Mouse (Mus musculus) ovary, postnatal 10 days (tissue): ENCODE results near the gene Mrps2.
"Not testable (repeated sequence)": the region's sequence is repeated elsewhere in the genome, so short reads cannot be mapped to it uniquely, and the experiment has no call there.

Source experiments
- DNase-seq: peaks from one replicate; pipeline ENCODE4 v3.0.0; 2022; ENCODE audit warnings: low spot score

Mrps2 gene

DNA sequence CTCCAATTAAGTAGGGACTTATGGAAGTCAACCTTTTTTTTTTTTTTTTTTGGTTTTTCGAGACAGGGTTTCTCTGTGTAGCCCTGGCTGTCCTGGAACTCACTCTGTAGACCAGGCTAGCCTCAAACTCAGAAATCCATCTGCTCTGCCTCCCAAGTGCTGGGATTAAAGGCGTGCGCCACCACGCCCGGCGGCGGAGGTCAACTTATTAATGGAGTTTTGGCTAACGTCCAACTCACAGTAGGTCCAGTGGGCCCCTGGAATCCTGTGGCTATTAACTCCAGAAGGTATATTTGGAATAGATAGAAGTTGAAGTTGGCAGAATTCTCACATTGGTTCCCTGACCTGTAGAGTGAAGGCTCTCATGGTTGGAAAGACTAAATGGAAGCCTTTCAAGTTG lies 4.1 kb downstream of the Mrps2 start:
- not testable (repeated sequence) for DNase-seq

DNA sequence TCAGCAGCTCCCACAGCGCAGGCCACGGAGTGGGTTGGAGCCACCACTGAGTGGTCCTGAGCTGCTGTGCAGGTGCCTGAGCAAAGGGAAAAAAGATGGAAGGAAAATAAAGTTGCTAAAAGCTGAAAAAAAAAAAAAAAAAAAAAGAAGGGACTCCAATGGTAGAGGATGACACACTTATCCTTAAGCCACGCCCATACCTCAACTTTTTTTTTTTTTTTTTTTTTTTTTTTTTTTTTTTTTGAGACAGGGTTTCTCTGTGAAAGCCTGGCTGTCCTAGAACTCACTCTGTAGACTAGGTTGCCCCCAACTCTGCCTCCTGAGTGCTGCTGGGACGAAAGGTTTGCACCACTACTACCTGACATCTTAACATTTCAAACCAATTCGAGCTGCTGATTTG lies 10.1 kb downstream of the Mrps2 start:
- DNase-seq: not testable (repeated sequence)

DNA sequence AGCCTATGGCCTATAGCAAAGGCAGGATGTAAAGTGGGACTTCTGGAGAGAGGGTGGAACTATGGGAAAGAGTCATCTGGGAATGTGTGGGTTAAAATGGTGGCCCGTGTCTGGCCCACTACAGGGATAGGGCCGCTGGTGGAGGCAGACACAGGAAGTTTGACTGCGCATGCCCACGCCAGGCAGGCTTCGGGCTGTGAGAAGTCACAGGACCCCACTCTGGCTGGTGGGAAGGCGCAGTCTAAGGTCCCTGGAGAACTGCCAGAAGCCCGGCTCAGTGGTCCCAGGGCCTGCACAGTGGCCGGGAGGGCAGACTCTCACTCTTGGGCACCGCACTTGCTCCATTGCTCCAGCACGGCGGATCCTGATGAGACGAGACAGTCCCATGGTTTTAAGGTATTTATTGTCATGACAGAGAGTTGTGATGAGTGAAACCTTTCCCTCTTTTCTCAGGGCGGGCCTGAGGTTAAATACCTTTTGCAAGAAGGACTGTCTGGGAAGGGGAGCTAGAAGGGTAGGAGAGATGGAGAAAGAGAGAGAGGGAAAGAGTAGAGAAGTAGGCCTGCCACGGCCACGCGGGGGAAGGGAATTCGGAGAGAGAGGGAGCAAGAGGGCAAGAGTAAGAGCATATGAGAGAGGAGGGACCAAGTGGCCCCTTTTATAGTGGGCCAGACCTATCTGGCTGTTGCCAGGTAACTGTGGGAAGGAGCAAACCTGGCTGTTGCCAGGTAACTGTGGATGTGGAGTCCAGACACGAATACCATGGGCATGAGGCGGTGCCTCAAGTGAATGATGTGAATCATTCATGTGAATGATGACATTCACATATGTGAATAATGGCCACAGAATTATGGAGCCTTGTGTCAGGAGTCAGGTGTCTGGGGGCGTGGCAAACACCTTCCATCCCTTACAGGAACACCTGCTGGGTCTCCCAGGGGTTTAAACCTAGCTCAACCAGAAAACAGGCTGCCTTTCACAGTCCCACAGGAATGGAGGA lies 11.6 kb downstream of the Mrps2 start:
- DNase-seq: no peak

DNA sequence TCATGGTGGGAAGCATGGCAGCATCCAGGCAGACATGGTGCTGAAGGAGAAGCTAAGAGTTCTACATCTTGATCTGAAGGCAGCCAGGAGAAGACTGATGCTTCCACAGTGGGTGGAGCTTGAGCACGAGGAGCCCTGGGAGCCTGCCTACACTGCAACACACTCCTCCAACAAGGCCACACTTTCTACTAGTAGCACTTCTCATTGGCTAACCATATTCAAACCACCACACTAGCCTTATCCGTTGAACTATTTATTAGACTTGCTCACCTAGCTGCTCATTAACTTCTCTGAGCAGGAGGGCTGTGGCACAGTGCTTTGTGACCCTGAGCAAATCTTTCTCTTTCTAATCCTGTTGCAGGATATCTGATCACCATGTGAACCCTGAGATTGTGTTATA lies 16.0 kb downstream of the Mrps2 start:
- no peak for DNase-seq

DNA sequence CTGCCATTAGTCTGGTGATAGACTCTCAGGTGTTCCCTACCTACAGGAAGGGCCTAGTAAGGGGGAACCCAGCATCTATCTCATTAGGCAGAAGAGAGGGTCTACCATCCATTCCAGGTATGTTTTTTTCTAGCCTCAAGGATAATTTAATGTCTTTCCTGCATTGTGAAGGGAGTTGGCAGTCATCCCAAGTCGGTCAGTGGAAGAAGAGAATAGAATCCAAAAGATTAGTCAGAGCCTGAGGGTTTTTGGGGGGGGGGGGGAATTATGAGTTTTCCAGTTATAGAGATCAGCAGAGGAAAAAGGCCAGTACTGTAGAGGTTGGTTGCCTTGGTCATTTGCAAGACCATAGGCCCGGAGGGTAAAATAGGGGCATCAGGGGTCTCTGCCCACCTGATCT lies 26.7 kb downstream of the Mrps2 start:
- DNase-seq: no peak

DNA sequence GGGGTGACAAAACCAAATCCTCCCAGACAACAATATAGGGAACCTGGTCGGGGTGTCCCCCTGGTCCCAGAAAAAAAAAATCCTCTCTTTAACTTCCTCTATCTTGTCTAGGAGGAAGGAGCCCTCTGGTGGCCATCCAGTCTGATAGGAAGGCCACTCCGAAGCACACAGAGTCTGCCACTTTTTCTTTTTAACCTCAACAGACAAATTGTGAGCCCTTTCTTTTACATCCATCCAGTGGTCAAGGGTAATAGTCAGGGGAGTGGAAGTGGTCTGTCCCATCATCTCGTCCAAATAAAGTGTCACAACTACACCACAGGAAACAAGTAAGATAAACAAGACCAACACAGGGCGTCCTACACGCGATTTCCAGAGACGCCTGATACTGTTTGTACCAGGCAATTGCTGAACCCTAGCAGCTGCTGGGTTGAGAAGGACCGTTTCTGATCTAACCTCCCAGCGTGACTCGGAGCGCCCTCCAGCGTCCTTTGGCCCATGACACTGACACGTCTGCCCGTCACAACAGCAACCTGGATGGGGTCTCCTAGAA lies 27.4 kb downstream of the Mrps2 start:
- DNase-seq: no peak

DNA sequence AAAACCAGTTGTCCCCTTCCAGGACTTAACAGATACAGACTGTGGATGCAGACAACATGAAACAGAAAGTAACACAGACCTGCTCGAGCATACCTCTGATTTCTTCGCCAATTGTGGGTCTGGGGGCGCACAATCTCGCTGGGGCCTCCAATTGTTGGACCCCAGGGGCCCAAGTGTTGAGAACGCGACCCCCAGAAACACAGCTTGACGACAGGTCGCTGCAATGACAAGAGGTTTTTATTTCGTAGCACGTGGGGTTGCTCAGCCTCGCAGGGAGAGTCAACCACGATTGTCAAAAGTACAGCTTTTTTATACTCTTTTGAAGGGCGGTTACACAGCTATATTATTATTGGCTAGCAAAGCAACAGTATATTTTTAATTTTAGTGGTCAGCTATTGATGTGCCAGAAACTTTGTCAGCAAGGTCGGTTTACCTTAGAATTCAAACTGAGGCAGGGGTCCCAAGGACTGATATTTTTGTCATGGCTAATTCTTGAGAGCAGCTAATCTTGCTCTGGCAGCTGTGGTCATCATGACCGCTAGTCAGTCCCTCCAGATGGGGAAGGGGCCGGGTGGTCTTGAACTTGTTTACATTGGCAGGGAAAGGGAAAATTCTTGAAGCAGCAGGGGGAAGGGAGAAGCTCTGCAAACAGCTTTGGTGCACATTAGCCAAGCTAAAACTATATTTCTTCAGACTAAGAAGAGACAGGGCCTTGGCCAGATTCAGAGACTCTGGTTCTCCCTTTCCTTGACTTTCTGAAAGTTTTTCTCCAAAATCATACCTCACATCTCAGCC lies 28.1 kb downstream of the Mrps2 start:
- no peak for DNase-seq

DNA sequence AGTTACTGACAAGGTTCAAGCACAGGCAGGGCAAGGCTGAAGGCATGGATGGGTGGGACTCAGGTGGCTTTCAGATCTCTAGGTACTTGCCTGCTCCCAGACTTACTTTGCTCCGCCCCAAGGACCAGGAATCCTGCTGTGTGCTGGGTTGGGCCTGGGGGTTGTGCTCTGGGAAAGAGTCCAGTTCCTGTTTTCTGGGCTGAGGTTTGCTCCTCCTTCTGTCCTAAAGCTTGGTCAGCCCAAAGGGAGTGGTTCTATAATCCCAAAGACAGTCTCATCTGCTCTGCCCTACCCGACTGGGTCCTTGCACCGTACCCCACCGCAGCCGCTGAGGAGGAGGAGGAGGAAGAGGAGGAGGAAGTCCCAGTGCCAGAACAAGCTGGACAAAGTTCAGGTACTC lies 28.8 kb downstream of the Mrps2 start, which contains the start of gene Gbgt1:
Gene Gbgt1 (plus strand): TSS at position 221 of the 400 bp plus-strand sequence.
- DNase-seq: no peak

DNA sequence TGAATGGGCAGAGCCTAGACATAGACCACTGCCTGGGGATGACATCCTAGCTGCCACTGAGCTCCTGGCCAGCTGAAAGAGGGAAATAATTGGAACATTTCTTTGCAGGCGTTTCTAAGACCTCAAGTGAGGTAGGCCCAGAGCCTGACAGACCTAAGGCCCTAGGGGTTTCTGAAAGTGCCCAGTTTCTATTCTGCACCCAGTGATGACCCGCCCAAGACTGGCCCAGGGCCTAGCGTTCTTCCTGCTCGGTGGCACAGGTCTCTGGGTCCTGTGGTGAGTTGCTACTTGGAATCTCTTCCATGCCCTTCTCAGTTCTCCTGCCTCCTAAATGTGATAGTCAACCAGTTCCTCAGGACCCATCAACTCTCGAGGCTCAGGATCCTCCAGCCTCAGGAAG lies 29.7 kb downstream of the Mrps2 start:
- DNase-seq: no peak

DNA sequence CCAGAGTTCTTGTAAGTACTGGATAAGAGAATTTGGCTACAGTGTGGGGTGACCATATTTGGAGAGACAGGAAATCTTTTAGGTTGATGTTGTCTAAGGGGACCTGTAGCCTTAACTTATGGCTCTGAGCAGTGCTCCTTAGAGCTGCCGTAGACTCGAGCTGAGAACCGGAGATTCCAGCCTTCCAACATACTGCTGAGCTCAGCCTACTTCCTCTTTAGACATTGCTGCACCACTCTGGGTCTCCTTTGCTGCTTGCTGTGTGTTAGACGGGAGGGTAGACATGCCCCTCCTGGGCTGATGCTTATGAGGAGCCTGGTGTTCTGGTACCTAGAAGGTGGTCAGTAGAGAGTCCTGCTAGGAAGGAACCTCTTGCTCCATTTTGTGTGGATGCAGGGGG lies 30.6 kb downstream of the Mrps2 start:
- DNase-seq: no peak

DNA sequence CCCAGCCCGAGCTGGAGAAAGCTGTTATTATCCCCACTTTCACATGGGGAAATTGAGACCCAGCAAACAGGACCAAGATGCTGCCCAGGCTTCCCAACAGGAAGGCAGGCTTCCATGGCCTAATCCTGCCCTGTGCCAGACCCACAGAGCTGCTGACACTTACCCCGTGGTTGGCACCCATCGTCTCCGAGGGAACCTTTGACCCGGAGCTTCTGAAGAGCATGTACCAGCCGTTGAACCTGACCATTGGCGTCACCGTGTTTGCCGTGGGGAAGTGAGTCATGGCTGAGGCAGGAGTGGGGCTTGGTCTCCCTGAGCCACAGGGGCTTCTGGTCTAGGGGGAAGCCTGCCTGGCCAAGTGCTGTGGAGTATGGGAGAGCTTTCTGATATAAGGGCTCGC lies 35.1 kb downstream of the Mrps2 start:
- DNase-seq: no peak

DNA sequence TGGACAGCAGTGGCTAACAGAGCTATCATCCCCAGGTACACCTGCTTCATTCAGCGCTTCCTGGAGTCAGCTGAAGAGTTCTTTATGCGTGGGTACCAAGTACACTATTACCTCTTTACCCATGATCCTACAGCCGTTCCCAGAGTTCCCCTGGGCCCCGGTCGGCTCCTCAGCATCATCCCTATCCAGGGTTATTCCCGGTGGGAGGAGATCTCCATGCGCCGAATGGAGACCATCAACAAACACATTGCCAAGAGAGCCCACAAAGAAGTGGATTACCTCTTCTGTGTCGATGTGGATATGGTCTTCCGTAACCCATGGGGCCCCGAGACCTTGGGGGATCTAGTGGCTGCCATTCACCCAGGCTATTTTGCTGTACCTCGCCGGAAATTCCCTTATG lies 36.8 kb downstream of the Mrps2 start:
- DNase-seq: no peak

DNA sequence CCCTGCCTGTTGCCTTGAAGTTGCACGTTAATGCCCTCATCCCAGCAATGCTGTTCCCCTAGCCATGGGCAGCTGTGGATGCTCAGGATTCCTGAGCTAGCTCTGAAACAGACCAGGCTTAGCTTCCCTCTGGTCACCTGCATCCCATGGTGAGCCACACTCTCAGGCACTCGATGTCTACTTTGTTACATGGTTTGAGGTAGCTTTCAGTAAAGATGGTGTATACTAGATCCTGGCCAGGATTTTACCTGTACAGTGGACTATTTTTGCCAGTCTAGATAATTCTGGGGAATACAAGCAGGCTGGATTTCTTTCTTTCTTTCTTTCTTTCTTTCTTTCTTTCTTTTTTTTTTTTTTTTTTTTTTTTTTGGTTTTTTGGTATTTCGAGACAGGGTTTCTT lies 37.9 kb downstream of the Mrps2 start, which contains the start of gene Gm10134:
Gene Gm10134 (plus strand): TSS at position 301 of the 400 bp plus-strand sequence.
- DNase-seq: no peak

DNA sequence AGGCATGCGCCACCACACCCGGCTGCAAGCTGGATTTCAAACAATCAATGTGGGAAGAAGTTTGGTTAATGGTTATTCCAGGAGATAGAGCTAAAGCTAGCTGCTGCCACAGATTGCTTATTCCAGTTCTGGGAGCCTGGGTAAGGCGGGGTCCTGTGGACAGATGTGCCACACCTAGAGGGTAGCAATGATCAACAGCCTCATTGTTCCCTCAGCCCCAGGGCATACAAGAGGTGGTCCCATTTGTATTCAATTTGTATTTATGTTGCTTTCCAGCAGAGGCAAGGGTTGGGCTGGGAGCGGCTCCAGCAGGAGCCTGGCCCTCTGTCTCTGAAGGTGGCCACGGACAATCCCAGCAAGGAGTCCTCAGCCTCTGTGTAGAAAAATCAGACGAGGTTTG lies 38.4 kb downstream of the Mrps2 start:
- no peak for DNase-seq

DNA sequence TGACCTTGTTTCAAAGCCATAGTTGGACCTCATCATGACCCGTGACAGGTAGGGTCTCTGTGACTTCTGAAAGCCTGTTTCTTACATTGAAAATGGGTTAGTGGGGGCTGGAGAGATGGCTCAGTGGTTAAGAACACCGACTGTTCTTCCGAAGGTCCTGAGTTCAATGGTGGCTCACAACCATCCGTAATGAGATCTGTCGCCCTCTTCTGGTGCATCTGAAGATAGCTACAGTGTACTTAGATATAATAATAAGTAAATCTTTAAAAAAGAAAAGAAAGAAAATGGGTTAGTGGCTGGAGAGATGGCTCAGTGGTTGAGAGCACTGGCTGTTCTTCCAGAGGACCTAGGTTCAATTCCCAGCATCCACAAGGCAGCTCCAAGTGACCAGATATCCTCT lies 43.7 kb downstream of the Mrps2 start:
- DNase-seq: not testable (repeated sequence)

DNA sequence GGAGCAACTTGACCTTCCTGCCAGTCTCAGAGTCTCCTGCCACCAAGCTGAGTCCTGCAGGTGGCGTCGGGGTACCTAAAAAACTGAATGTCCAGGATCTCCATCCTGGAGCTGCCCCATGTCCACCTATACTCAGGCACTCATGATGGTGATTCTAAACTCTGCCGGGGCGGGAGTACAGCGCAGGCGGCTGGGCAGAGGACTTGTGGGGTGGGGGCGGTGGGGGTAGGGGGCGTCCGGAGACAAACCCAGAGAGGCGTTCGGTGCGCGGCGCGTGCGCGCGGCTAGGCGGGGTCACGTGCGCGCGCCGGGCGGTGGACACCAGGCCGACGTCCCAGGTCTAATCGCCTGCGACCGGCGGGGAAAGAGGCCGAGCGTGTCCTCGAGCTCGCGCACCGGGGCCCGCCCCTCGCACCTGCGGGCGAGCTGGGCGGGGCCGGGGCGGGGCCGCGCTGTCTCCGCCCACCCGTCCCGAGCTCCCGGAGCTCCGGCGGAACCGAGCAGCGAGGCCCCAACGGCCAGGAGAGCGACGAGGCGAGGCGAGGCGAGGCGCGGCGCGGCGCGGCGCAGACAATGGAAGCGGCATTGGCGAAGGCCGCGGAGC lies 45.0 kb downstream of the Mrps2 start, which contains the start of gene Ralgds:
Gene Ralgds (plus strand): TSS at position 328 of the 604 bp plus-strand sequence.
- no peak for DNase-seq

DNA sequence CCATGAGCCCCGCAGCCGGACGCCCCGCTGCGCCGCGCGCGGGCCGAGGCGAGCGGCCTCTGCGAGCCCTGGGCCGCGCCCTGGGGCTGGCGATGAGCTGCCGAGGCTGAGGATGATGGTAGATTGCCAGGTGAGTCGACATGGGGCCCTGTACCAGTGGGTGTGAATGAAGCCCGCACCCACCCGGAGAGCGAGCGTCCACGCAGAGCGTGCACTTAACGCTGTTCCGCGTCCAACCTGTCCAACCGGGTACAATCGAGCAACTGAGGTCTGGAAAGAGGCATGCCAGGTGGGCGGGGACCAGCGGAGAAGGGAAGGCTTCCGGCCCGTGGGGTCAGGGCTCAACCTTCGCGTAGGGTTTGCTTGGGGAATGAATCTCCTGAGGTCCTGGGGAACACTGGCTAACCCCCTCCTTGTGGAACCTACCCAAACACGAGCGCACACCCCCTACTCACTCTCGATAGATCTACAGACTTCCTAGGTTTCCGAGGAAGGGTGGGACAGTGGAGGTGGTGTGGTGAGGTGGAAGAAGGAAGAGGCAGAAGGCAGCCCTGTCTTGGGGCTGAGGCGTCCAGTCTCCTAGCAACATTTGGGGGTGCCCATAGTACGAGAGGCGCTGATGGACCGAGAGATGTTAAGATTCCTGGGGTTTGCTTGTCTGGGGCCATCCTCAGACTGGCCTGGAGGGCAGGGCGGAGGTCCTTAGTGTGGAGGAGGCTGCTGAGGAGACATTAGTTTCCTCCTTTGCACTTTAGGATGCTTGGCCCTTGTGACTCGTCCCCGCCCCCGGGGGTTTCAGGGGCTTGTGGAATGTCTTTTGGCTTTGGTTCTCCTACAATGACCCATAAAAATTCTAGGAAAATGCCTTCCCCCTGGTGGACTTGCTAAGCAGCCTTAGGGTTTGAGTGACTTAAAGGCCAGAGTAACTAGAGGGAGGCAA lies 45.8 kb downstream of the Mrps2 start:
- no peak for DNase-seq

DNA sequence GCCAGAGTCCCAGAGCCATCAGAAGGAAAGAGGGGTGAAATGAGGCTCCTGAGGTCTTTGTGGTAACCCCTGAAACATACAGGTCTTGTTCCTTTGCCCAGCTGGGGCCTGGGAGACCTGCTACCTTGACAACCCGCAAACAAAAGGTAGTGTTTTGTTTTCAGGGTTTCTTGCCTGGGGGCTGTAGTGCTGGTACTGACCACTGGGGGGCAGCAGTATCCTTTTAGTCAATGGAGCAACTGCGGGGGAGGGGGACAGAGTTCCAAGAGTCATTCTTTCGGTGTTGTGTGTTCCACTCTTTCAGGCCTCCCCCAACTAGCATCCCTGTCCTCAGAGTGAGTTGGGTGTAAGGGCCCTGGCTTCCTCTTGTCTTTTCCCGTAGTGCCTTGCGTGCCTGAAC lies 46.6 kb downstream of the Mrps2 start:
- peak; percentile 81 for DNase-seq

DNA sequence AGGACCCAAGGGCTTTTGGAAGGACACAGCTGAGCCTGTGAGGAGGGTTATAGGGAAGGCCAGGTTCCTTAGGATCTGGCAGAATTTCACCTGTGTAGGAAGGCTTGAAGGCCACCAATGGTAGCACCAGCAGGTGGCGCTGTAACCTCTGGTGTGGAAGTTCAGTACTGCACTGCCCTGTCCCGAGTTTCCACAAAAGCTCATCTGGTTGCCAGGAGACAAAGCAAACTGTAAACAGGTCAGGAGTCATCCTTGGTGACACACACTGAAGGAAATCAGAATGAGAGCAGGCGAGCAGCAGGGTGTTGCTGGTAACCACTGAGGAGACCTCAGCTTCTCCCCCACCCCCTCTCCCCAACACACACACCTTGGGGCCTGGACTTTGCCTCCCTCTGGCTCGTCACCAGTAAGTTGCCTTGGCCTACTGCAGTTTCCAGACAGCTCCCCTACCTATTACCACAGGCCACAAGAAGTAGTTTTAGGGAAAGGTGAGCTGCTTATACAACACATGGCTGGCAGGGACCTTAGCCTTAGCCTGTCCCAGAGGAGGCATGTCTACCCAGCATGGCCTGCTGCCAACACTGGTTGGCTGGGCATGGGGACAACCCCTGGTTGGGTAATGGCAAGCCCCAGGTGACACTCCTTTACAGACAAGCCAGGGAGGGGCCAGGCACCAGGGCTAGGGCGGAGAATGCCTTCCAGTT lies 49.5 kb downstream of the Mrps2 start:
- no peak for DNase-seq

DNA sequence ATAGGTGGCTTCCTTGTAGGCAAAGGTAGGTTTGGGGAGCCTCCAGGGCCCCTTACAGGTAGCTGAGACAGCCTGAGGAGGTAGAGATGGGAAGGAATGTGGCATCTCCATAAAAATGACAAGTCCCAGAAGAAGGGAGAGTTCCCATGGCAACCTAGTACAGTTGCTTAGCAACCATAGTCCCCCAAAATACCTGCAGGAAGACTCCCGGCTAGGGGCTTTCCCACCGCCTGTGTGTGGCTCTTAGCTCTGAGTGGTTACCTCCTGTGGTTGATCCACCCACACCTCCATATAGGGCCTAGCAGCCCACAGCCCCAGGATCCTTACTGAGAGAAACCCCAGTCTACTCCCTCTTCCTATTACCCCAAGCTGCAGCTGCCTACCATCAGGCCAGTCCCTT lies 50.4 kb downstream of the Mrps2 start:
- DNase-seq: no peak
